Mouse (Mus musculus) hindbrain, embryonic 11.5 days (tissue): ENCODE results near the gene Mvb12b. TPM values are rescaled to one million over a fixed set of nuclear protein-coding genes. Genes with fewer than 3 reads are reported as not detected.

Experiments used
- ATAC-seq: fragments of 200-750 bp; cut with Nextera tagmentation; 2 replicates; pipeline ENCODE4 v1.8.0; 2017; ENCODE audit warnings: mild to moderate bottlenecking, moderate TSS enrichment, moderate library complexity; ENCODE audit not compliant: low FRiP score
- DNase-seq: peaks from one replicate; pipeline ENCODE4 v3.0.0-alpha.2; 2015; ENCODE audit warnings: low spot score
- H3K27ac ChIP-seq: fragments of 300-500 bp; sonication (generic); 2 replicates; pipeline ENCODE4 v1.5.1; 2014; ENCODE audit warnings: mild to moderate bottlenecking, low read depth, low read length
- H3K27me3 ChIP-seq: fragments of 300-500 bp; sonication (generic); 2 replicates; pipeline ENCODE4 v1.6.1; 2014; ENCODE audit warnings: mild to moderate bottlenecking, low read length, moderate library complexity, mixed read lengths; ENCODE audit not compliant: control insufficient read depth, insufficient read depth
- H3K36me3 ChIP-seq: fragments of 300-500 bp; sonication (generic); 2 replicates; pipeline ENCODE4 v1.6.1; 2014; ENCODE audit warnings: mild to moderate bottlenecking, low read length, moderate library complexity, mixed read lengths; ENCODE audit not compliant: control insufficient read depth, insufficient read depth
- H3K4me1 ChIP-seq: fragments of 300-500 bp; sonication (generic); replicated peaks from 2 replicates; pipeline ENCODE4 v1.6.1; 2014; ENCODE audit warnings: low read length, mixed read lengths; ENCODE audit not compliant: control insufficient read depth, insufficient read depth
- H3K4me2 ChIP-seq: fragments of 300-500 bp; sonication (generic); replicated peaks from 2 replicates; pipeline ENCODE4 v1.6.1; 2014; ENCODE audit warnings: mild to moderate bottlenecking, low read depth, low read length
- H3K4me3 ChIP-seq: fragments of 300-500 bp; sonication (generic); 2 replicates; pipeline ENCODE4 v1.5.1; 2014; ENCODE audit warnings: low read depth, low read length
- H3K9ac ChIP-seq: fragments of 300-500 bp; sonication (generic); 2 replicates; pipeline ENCODE4 v1.6.1; 2014; ENCODE audit warnings: low read depth, low read length
- H3K9me3 ChIP-seq: fragments of 300-500 bp; sonication (generic); 2 replicates; pipeline ENCODE4 v1.6.1; 2016; ENCODE audit warnings: low read length; ENCODE audit not compliant: control insufficient read depth
- WGBS: fragments of 180-500 bp; shearing (Covaris S2); extraction: QIAGEN DNeasy Blood & Tissue Kit; methylation state at CpG from one replicate; pipeline ENCODE4 v1.1.7; 2014; 5-methylcytosine and 5-hydroxymethylcytosine counted together
- polyA plus RNA-seq: library from polyadenylated mRNA; unstranded; fragments of >200 nt; fragmentation: Nextera tagmentation; extraction: Ambion mirVana; gene quantifications from 2 replicates; pipeline ENCODE4 v1.2.1, GENCODE M21; 2014

Gene Mvb12b
- polyA plus RNA-seq, 1 experiment from 2014 or later: 42.4 TPM

DNA sequence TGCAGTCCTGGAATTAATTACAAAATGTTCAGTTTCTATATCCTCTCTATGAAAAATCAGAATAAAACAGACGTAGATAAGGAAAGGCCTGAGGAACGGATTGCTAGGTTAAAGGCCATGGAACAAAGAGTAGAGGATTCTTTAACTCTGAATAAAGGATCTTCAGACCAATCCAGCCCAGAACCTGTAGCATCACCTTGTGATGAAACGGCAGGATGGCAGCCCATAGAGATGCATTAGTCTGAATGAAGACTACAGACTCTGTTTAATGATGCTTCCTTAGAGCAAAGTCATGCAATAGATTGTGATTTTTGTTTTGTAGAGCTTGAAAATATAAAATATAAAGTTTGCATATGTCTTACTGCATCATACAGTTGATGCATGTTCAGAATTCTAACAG, 8.1 kb upstream of the Mvb12b start:
- WGBS: 83% methylated on average over 3 of the region's 3 CpGs
- Histone ChIP-seq H3K36me3 (no peaks in the 10 kb centered on the region), H3K27ac (no peak overlapping the region), H3K4me3 (no peak overlapping the region), H3K9me3 (no peaks in the 10 kb centered on the region), H3K4me1 (no peaks in the 10 kb centered on the region), H3K9ac (no peak overlapping the region), H3K4me2 (no peak overlapping the region), H3K27me3 (no peaks in the 10 kb centered on the region)
- DNase-seq (no peak), ATAC-seq (no peak)

- Histone ChIP-seq H3K27me3 (no peaks in the 10 kb centered on the region), H3K27ac (no peak overlapping the region), H3K9me3 (no peaks in the 10 kb centered on the region), H3K9ac (no peak overlapping the region), H3K36me3 (no peaks in the 10 kb centered on the region), H3K4me3 (no peak overlapping the region), H3K4me1 (no peaks in the 10 kb centered on the region), H3K4me2 (no peak overlapping the region)
- WGBS: 91% methylated on average over 3 of the region's 3 CpGs
- ATAC-seq (no peak), DNase-seq (no peak)
These were observed 5.4 kb upstream of the Mvb12b start for GRCm38 (mm10) chr2:33893151-33893550.

GRCm38 (mm10) chr2:33892354-33892753, 4.6 kb upstream of the Mvb12b start:
- DNase-seq (no peak), ATAC-seq (no peak)
- 87% methylated on average over 7 of the region's 7 CpGs for WGBS
- Histone ChIP-seq H3K4me2 (no peak overlapping the region), H3K9me3 (no peaks in the 10 kb centered on the region), H3K36me3 (no peaks in the 10 kb centered on the region), H3K9ac (no peak overlapping the region), H3K4me1 (peaks cover 3% of the 10 kb centered on the region; the same call in 1 of the 2 replicates), H3K4me3 (no peak overlapping the region), H3K27ac (no peak overlapping the region), H3K27me3 (no peaks in the 10 kb centered on the region)

GRCm38 (mm10) chr2:33888100-33888385, 297 bp upstream of the Mvb12b start:
- Histone ChIP-seq H3K9ac (peak overlapping the region; percentile 99), H3K36me3 (no peaks in the 10 kb centered on the region), H3K9me3 (no peaks in the 10 kb centered on the region), H3K4me3 (peak overlapping the region; percentile 84), H3K27ac (peak overlapping the region; percentile 99), H3K27me3 (no peaks in the 10 kb centered on the region), H3K4me1 (peaks cover 3% of the 10 kb centered on the region; the same call in 1 of the 2 replicates), H3K4me2 (peak overlapping the region; percentile 83)
- no peak for ATAC-seq
- WGBS: 58% methylated on average over 6 of the region's 6 CpGs
- no peak for DNase-seq

GRCm38 (mm10) chr2:33886386-33887327, 1.1 kb downstream of the Mvb12b start:
- WGBS: 2% methylated on average over 47 of the region's 51 CpGs

GRCm38 (mm10) chr2:33885264-33885651, 2.5 kb downstream of the Mvb12b start:
- ATAC-seq (no peak), DNase-seq (no peak)
- Histone ChIP-seq H3K27me3 (no peaks in the 10 kb centered on the region), H3K9ac (no peak overlapping the region), H3K9me3 (no peaks in the 10 kb centered on the region), H3K4me2 (peak overlapping the region; percentile 83; the same call in 1 of the 2 replicates), H3K27ac (no peak overlapping the region), H3K4me3 (no peak overlapping the region), H3K4me1 (peaks cover 3% of the 10 kb centered on the region; the same call in 1 of the 2 replicates), H3K36me3 (no peaks in the 10 kb centered on the region)
- WGBS: 87% methylated on average over 3 of the region's 3 CpGs

More at GRCm38 (mm10) chr2:33886386-33887327, 1.1 kb downstream of the Mvb12b start:
- H3K4me3 ChIP-seq: peak overlapping the region; percentile 84
- H3K4me2 ChIP-seq: peak overlapping the region; percentile 83
- H3K36me3 ChIP-seq: no peaks in the 10 kb centered on the region
- H3K4me1 ChIP-seq: peaks cover 3% of the 10 kb centered on the region; the same call in 1 of the 2 replicates
- DNase-seq (peak; percentile 74), ATAC-seq (peak; percentile 67)
- peak overlapping the region; percentile 99 for H3K9ac ChIP-seq
- no peaks in the 10 kb centered on the region for H3K27me3 ChIP-seq
- H3K27ac ChIP-seq: peak overlapping the region; percentile 99
- H3K9me3 ChIP-seq: no peaks in the 10 kb centered on the region

DNA sequence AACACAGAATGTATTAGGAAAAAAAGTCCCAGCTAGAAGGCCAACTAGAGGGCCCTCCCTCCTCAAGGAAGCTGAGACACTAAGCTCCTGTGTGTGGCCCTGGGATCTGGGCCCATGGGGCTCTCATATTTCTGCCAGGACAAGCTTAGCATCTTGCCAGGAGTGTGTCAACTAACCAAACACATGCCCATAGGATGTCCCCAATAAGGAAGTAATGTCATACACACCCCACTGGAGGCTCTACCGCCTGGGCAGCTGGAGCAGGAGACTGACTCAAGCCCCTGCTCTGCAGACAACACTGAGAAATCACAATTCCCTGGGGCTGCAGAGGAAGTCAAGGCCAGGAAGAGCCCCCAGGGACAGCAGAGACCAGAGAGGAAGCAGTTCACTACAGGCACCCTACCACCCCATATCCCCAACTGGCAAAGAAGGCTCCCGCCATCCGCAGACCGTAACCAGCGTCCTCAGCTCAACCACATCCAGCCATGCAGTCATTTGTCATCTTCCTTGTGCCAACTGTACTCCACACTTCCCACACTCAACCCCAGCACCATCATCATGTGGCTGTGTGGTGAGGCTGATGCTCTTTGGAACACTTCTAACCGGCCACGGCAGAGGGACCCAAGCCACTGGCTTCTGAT, 3.0 kb downstream of the Mvb12b start:
- H3K4me2 ChIP-seq: no peak overlapping the region
- no peak for DNase-seq
- no peaks in the 10 kb centered on the region for H3K9me3 ChIP-seq
- no peak overlapping the region; the same call in 1 of the 2 replicates for H3K27ac ChIP-seq
- WGBS: 84% methylated on average over 7 of the region's 7 CpGs
- H3K9ac ChIP-seq: no peak overlapping the region
- H3K36me3 ChIP-seq: no peaks in the 10 kb centered on the region
- no peak overlapping the region for H3K4me3 ChIP-seq
- no peak for ATAC-seq
- peaks cover 3% of the 10 kb centered on the region; the same call in 1 of the 2 replicates for H3K4me1 ChIP-seq
- H3K27me3 ChIP-seq: no peaks in the 10 kb centered on the region

GRCm38 (mm10) chr2:33879223-33879622, 8.5 kb downstream of the Mvb12b start:
- no peak overlapping the region for H3K9ac ChIP-seq
- H3K27me3 ChIP-seq: no peaks in the 10 kb centered on the region
- H3K4me3 ChIP-seq: no peak overlapping the region
- peaks cover 25% of the 10 kb centered on the region for H3K4me1 ChIP-seq
- no peak overlapping the region for H3K4me2 ChIP-seq
- DNase-seq (no peak), ATAC-seq (no peak)
- no peaks in the 10 kb centered on the region for H3K36me3 ChIP-seq
- 80% methylated on average over 2 of the region's 2 CpGs for WGBS
- peak overlapping the region; percentile 98 for H3K27ac ChIP-seq
- H3K9me3 ChIP-seq: no peaks in the 10 kb centered on the region
